Mouse (Mus musculus) midbrain, embryonic 11.5 days (tissue): Measurements from ENCODE around the gene Caly. TPM values are rescaled to one million over a fixed set of nuclear protein-coding genes. Genes with fewer than 3 reads are reported as not detected.
A peak's percentile ranks its signal among the peaks of the same experiment; 100 is the strongest.

Source experiments
- ATAC-seq: fragments of 200-750 bp; cut with Nextera tagmentation; 2 replicates; pipeline ENCODE4 v1.8.0; 2017; ENCODE audit warnings: moderate TSS enrichment, moderate library complexity; ENCODE audit not compliant: low FRiP score
- DNase-seq: peaks from one replicate; pipeline ENCODE4 v3.0.0; 2015; ENCODE audit warnings: low spot score; ENCODE audit errors: missing footprints
- H3K27ac ChIP-seq: fragments of 300-500 bp; sonication (generic); 2 replicates; pipeline ENCODE4 v1.5.1; 2014; ENCODE audit warnings: low read depth, low read length
- H3K27me3 ChIP-seq: fragments of 300-500 bp; sonication (generic); 2 replicates; pipeline ENCODE4 v1.6.1; 2014; ENCODE audit warnings: mild to moderate bottlenecking, low read length, moderate library complexity, mixed read lengths; ENCODE audit not compliant: control insufficient read depth, insufficient read depth
- H3K36me3 ChIP-seq: fragments of 300-500 bp; sonication (generic); 2 replicates; pipeline ENCODE4 v1.6.1; 2014; ENCODE audit warnings: mild to moderate bottlenecking, low read length, moderate library complexity, mixed read lengths; ENCODE audit not compliant: control insufficient read depth, insufficient read depth
- H3K4me1 ChIP-seq: fragments of 300-500 bp; sonication (generic); 2 replicates; pipeline ENCODE4 v1.6.1; 2014; ENCODE audit warnings: low read length; ENCODE audit not compliant: control insufficient read depth, insufficient read depth
- H3K4me2 ChIP-seq: fragments of 300-500 bp; sonication (generic); 2 replicates; pipeline ENCODE4 v1.6.1; 2014; ENCODE audit warnings: mild to moderate bottlenecking, moderate library complexity
- H3K4me3 ChIP-seq: fragments of 300-500 bp; sonication (generic); 2 replicates; pipeline ENCODE4 v1.5.1; 2014; ENCODE audit warnings: low read depth, low read length
- H3K9ac ChIP-seq: fragments of 300-500 bp; sonication (generic); 2 replicates; pipeline ENCODE4 v1.6.1; 2014; ENCODE audit warnings: low read length
- H3K9me3 ChIP-seq: fragments of 300-500 bp; sonication (generic); 2 replicates; pipeline ENCODE4 v1.6.1; 2016; ENCODE audit warnings: low read length; ENCODE audit not compliant: control insufficient read depth
- WGBS: fragments of 180-500 bp; shearing (Covaris S2); extraction: QIAGEN DNeasy Blood & Tissue Kit; methylation state at CpG from one replicate; pipeline ENCODE4 v1.1.7; 2014; 5-methylcytosine and 5-hydroxymethylcytosine counted together
- polyA plus RNA-seq: library from polyadenylated mRNA; unstranded; fragments of >200 nt; fragmentation: Nextera tagmentation; extraction: Ambion mirVana; gene quantifications from 2 replicates; pipeline ENCODE4 v1.2.1, GENCODE M21; 2014

Gene Caly
- polyA plus RNA-seq, 1 experiment from 2014 or later = 7.6 TPM

DNA sequence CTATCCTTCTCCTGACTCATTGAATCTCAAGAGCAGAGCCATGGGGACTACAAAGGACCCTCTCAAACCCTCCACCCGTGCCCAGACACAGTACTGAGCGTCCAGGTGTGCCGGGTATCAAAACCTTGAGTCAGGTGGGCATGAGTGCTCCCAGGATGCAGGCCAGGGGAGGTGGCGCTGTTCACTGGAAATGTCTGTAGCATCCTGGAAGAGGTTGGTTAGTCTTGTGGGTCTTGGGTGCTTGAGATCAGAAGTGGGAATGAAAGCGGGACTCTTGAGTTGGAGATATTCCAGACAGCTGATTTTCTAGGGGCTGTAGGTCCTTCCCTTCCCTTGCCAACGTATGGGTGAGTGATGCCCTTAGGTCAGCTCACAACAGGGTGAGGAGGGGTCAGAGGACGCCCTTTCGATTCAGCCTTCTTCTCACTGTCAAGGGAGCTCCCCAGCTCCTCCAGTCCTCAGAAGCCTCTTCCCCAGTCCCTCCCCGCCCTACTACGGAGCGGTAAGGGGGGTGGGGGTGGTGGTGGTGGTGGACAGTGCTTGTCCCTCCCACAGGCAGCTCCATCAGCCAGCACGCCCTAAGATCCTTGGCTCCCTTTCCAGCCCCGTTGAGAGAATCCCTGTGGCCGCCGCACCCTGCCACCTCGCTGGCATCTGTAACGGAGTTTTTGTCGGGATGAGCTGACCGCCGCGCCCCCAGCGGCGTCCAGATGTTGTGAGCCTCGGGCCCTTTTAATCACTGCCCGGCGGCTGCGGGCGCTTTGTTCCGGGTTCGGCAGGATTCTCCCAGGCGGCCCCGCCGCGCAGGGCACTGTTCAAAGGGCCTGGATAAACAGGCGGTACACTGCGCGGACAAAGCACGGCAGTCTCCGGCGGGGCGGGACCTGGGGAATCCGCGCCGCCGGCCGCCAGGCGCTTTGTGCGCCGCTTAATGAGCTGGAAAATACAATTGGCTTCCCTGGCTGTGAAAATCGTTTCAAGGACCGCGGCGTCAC lies 24.6 kb downstream of the Caly start:
- Histone ChIP-seq H3K9ac (peak overlapping the region; percentile 70), H3K36me3 (no peaks in the 10 kb centered on the region), H3K27ac (peak overlapping the region; percentile 88), H3K4me3 (peak overlapping the region; percentile 31), H3K4me1 (peaks cover 50% of the 10 kb centered on the region), H3K4me2 (peak overlapping the region; percentile 67), H3K9me3 (no peaks in the 10 kb centered on the region), H3K27me3 (peaks cover 75% of the 10 kb centered on the region)
- 2% methylated on average over 53 of the region's 53 CpGs for WGBS
- ATAC-seq (peak; percentile 86), DNase-seq (peak; percentile 98)

DNA sequence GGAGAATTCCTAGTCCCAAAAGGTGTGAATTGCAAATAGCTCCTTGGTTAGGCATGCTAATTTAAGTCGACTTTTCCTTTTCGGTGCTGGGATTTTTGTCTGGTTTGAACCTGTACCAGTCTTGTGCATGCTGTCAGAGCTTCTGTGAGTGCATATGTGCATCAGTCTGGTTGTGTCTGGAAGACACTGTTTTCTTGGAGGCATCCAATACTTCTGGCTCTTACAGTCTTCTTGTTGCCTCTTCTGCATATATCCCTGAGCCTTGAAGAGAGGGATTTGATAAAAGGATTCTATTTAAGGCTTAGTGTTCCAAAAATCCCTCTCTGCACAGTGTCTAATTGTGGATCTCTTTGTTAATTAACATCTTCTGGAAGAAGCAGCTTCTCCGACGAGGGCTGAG lies 28.2 kb downstream of the Caly start:
- ATAC-seq = no peak
- Histone ChIP-seq H3K4me3 (no peak overlapping the region), H3K9ac (no peak overlapping the region)

GRCm38 (mm10) chr7:140049115-140049689 lies 33.1 kb downstream of the Caly start:
- no peaks in the 10 kb centered on the region for H3K9me3 ChIP-seq
- peak overlapping the region; percentile 28 for H3K4me3 ChIP-seq
- DNase-seq = peak; percentile 96
- no peak overlapping the region for H3K27ac ChIP-seq
- H3K4me1 ChIP-seq = peaks cover 10% of the 10 kb centered on the region
- peaks cover 98% of the 10 kb centered on the region for H3K27me3 ChIP-seq
- peak overlapping the region; percentile 43 for H3K4me2 ChIP-seq
- peak; percentile 64; the same call in 1 of the 2 replicates for ATAC-seq
- under 1% methylated on average over 34 of the region's 34 CpGs for WGBS
- no peaks in the 10 kb centered on the region for H3K36me3 ChIP-seq
- H3K9ac ChIP-seq = no peak overlapping the region

More for the DNA sequence above, 28.2 kb downstream of the Caly start:
- Histone ChIP-seq H3K27me3 (peaks cover 83% of the 10 kb centered on the region), H3K4me1 (peaks cover 20% of the 10 kb centered on the region), H3K36me3 (no peaks in the 10 kb centered on the region), H3K4me2 (no peak overlapping the region), H3K9me3 (no peaks in the 10 kb centered on the region), H3K27ac (no peak overlapping the region)
- DNase-seq = no peak
- 76% methylated on average over 4 of the region's 4 CpGs for WGBS

DNA sequence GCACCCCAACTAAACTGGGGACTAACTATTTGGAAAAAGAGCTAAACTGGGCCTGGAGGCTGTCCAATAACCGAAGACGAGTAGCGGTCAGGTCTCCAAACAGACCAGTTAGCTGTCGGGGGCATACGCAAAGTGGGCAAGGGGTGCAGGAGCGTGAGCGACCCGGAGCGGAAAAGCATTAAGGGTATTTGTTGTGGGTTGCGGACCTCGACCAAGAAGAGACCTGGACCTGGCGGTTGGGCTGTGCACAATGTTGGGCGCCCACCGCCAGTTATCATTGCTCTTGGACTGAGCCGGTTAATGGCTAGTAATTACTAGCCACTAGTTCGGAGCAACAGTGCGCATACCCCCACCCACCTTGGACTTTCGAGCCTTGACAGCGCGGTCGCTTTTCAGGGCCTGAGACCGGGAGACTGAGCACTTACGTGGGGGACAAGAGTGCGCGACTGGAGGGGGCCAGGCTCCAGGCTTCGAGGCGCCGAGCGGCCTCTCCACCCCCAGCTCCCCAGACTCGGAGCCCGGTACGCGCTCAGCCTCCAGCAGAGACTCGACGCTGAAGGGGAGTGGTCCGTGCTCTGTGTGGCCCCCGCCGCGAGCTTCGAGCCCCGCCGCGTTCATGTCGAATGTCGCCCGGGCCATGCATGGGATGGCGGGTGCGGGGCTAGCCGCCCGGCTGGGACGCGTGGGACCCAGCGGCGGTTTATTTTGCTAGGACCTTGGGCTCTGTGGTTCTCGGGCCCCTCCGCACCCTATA lies 33.8 kb downstream of the Caly start, which contains the start of gene Msx3:
Gene Msx3, minus strand, starts transcription at position 729 of the 754 bp plus-strand sequence.
- H3K36me3 ChIP-seq = no peaks in the 10 kb centered on the region
- no peaks in the 10 kb centered on the region for H3K9me3 ChIP-seq
- H3K27me3 ChIP-seq = peaks cover 93% of the 10 kb centered on the region
- peaks cover 10% of the 10 kb centered on the region for H3K4me1 ChIP-seq
- ATAC-seq = peak; percentile 57
- peak; percentile 96 for DNase-seq
- H3K4me2 ChIP-seq = peak within 1 kb of the TSS; percentile 43
- WGBS = 1% methylated on average over 56 of the region's 56 CpGs
- H3K9ac ChIP-seq = no peak within 1 kb of the TSS
- H3K4me3 ChIP-seq = peak within 1 kb of the TSS; percentile 28
- no peak within 1 kb of the TSS for H3K27ac ChIP-seq

DNA sequence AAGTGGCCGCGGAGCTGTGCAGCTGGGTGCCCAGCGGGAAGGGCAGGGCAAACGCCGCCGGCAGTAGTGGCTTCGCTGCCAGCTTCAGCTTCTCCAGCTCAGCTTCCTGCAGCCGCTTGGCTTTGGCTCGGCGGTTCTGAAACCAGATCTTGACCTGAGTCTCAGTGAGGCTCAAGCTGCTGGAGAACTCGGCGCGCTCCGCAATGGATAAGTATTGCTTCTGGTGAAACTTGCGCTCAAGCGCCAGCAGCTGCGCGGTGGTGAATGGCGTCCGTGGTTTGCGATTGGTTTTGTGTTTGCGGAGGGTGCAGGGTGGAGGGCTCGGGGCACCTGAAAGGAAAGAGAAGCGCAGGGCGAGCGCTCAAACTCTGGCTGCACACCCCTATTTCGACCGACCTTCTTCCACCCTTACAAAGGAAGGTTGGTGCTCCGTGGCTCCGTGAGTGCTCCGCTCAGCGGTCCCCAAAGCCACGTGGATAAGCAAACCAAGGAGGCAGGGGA lies 34.5 kb downstream of the Caly start:
- Histone ChIP-seq H3K4me1 (peaks cover 10% of the 10 kb centered on the region), H3K9me3 (no peaks in the 10 kb centered on the region), H3K4me2 (peak overlapping the region; percentile 39), H3K27ac (no peak overlapping the region), H3K9ac (no peak overlapping the region), H3K27me3 (peaks cover 86% of the 10 kb centered on the region), H3K36me3 (no peaks in the 10 kb centered on the region), H3K4me3 (peak overlapping the region; percentile 28)
- WGBS = under 1% methylated on average over 33 of the region's 33 CpGs
- ATAC-seq (no peak), DNase-seq (no peak)

GRCm38 (mm10) chr7:140045546-140045945 lies 36.8 kb downstream of the Caly start:
- peak; percentile 72 for DNase-seq
- ATAC-seq = no peak
- 68% methylated on average over 4 of the region's 4 CpGs for WGBS
- H3K36me3 ChIP-seq = no peaks in the 10 kb centered on the region
- peaks cover 63% of the 10 kb centered on the region for H3K27me3 ChIP-seq
- H3K4me2 ChIP-seq = no peak overlapping the region
- no peak overlapping the region for H3K27ac ChIP-seq
- H3K4me1 ChIP-seq = peaks cover 10% of the 10 kb centered on the region
- H3K9me3 ChIP-seq = no peaks in the 10 kb centered on the region
- no peak overlapping the region for H3K9ac ChIP-seq
- H3K4me3 ChIP-seq = no peak overlapping the region

- Histone ChIP-seq H3K9me3 (no peaks in the 10 kb centered on the region), H3K9ac (no peak overlapping the region), H3K36me3 (no peaks in the 10 kb centered on the region), H3K4me3 (no peak overlapping the region), H3K4me1 (peaks cover 3% of the 10 kb centered on the region), H3K27ac (no peak overlapping the region), H3K27me3 (peaks cover 35% of the 10 kb centered on the region), H3K4me2 (no peak overlapping the region)
- WGBS = 69% methylated on average over 3 of the region's 3 CpGs
- ATAC-seq (no peak), DNase-seq (no peak)
Measured at GRCm38 (mm10) chr7:140042728-140043127, 39.6 kb downstream of the Caly start.

DNA sequence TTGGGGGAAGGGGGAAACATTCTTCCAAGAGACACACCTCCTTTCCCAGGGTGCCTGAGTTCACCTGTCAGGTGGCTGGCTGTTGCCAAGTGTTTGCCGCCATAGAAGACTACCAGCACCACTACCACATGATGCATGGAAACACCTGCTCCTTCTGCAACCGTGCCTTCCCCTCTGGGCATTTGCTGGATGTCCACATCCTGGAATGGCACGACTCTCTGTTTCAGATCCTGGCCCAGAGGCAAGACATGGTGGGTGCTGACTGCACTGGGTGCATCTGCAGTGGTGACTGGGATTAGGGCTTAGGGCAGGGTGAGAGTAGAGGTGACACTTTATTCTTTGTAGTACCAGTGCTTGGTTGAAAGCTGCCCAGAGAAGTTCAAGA lies 45.2 kb downstream of the Caly start:
- Histone ChIP-seq H3K9ac (peak overlapping the region; percentile 88; the same call in 1 of the 2 replicates), H3K4me3 (peak overlapping the region; percentile 86), H3K27me3 (no peaks in the 10 kb centered on the region), H3K9me3 (no peaks in the 10 kb centered on the region), H3K27ac (no peak overlapping the region), H3K36me3 (peaks cover 3% of the 10 kb centered on the region; the same call in 1 of the 2 replicates), H3K4me2 (peak overlapping the region; percentile 82), H3K4me1 (peaks cover 14% of the 10 kb centered on the region)
- WGBS = 60% methylated on average over 3 of the region's 3 CpGs
- no peak for DNase-seq
- no peak for ATAC-seq
